Mouse (Mus musculus) lung, adult 18-20 months (tissue): ENCODE results near the gene Tub.

ENCODE experiments used
- DNase-seq, 2 experiments: peaks; one replicate each; pipeline ENCODE4 v3.0.0; 2022; ENCODE audit warnings: mixed read lengths in 2 of 2

The Tub gene

DNA sequence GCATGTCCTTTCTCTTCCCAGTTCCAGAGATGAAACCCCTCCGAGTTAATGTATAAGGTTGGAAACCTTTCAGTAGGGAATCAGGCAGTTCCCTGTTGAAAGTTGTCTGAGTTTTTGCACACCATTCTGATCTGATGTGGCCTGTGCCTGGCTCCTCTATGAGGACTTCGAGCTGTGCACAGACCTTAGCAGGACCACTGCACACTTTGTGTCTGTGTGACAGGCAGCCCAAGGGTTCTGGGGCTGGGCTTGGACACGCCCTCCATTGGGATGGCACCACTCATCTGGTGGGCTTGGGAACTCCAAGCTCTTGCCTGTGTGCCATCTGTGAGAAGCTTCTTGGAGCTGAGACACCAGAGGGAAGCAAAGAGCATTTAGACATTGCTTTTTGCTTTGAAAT, 81.2 kb downstream of the Tub start:
- no peak for DNase-seq

DNA sequence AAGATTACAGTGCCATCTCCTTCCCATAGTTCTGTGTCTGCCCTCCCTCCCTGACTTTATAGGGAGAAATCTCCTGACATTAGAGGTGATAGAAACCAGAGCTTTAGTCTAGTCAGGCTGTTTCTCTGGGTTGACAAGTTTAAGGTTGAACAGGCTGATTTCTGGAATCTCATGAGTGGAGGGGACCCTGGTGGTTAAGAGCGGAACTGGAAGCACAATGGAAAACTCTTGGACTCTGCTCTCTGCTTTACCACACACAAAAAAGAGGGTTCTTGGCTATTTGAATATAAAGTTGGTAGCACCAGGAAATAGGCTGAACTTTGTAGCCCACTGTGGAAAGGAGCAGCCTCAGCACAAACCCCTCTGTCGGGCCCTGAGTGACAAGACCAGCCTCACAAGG, 81.9 kb downstream of the Tub start:
- no peak for DNase-seq

DNA sequence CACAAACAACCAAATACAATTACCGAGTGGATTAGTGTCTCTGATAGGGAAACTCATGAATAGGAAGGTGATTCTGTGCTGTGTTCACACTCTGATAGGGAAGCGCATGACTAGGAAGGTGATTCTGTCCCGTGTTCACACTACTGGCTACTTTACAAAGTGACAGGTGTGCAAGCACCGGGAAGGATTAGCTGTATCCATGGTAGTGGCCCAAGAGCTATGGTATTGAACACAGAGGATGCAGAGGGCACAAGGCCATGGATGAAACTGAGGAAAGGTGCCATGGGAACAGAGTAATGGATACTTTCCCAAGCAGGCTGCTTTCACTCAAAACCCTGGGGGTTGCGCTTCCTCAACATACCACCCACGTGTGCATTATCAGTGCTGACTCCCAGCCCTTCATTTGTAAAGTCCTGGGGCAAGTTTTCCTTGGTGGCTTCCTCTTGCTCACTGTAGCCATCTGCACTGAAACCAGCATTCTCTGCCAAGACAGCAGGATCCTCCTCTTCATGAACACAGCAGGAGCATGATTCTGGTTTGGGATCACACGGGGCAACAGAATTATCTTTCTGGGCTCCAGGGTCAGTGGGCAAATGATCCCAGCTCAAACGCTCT, 88.1 kb downstream of the Tub start:
- no peak for DNase-seq

DNA sequence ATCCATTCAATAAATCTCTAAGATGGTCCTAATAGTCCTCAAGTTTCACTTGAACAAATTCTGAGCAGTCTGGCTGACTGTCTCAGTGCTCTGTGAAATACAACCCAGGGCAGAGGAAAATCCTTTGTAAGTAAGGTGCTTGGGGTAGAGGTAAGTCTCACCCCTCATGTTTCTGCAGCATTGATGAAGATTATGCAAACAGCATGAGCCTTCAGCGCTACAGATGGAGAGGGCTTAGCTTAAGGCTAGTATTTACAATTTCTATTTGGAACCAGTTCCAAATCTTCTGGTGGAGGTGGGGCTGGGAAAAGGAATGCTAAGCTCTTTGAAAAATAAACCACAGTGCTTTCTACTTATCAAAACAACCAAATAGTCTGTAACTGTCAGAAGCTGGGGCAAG, 88.8 kb downstream of the Tub start:
- DNase-seq: no peak

DNA sequence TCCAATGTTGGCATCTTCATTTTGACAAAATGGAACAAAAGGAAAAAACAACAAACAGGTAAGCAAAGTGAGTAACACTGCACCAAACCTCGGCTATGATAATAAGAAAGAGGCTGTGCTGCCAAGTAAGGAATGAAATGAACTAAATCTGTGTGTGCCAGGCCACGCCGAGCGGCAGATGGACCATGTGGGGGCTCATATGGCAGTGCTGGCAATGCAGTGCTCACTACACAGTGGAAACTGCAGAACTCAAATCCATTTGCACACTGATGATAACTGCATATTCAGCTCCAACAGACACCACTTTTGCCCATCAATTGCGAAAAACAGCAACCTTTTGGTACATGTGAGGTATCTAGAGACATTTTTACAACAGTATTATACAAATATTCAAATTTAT, 89.3 kb downstream of the Tub start:
- DNase-seq: no peak

DNA sequence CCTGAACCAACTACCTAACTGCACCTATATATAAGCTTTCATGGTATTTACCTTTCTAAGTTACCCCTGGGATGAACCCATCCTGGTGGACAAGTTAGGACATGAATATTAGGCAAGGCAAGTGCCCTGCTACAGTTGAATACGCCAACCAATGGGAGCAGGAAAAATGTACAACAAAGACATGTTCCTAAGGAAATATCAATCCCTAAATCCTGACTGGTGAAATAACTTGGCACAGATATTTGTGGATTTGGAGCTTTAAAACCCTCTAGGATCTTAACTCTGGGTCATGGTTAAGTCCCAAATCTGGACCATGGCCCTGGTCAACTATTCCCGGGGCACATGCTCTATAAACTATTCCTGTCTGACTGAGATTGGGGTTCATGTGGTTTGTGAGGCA, 95.7 kb downstream of the Tub start:
- no peak for DNase-seq

DNA sequence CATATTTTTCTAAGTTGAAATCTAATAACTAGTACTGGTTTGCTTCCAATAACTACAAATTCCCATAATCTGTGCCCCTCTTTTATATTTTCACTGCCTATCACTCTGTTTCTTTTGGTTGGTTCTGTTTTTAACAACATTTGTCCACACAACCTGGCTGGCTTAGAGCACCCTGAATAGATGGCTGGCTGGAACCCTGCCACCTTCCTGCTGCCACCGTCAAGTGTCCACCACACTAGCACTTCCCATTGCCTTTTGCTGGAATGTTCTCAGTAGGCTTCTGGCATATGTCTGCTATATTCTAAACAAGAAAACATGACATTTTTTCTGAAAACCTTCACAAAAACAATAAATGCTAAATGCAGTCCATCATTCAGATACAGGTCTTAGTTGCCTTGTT, 100.7 kb downstream of the Tub start:
- DNase-seq: no peak

DNA sequence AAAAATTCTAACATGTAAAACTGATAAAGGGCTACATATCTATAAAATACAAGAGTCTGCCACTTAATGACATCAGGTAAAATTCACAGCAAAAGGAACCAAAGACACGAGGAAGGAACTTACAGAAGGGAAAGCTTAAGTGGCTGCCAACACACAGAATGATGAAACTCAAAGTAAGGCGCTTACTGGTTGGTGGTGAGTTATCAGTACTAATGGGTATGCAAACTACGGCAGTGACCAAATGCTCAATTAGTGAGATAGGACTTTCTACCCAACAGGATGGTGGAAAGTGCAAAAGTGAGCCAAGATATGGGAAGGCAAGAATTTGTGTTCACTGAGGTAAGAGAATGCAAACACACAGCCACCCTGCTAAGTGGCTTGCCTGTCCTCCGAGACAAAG, 109.4 kb downstream of the Tub start:
- DNase-seq: no peak

DNA sequence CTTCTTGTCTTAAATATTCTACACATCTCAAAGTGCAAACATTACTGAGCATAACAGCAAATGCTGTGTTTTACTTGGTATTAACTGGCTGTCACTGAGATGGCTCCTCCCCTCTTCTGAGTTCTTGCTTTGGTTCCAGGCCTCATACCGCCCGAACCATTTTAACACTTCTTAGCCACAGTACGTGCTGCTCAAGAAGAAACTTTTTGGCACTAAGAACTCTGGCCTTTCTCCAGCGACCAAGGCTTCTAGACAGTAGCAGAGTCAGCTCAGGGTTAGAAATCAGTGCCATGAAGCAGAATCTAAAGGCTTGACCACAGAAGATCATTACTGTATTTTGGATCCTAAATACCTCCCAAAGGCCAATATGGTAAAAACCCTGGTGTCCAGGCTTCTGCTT, 119.5 kb downstream of the Tub start:
- no peak for DNase-seq

DNA sequence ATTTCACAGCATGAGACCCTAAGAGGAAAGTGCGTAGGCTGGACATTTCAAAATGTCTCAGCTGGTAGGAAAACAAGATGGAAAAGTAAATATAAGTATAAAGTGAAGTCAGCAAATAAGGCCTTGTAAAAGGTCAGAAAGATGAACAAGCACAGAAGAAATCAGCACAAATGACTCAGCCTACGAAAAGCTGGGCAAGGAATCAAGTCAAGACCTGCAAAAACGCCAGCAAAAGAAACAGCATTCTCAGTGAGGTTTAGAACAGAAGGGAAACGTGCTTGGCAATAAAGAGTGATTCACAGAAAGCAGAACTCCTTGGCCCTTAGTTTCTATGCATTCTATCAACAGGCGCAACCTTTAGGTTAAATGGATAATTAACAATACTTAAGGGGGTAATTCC, 122.2 kb downstream of the Tub start:
- DNase-seq: no peak

DNA sequence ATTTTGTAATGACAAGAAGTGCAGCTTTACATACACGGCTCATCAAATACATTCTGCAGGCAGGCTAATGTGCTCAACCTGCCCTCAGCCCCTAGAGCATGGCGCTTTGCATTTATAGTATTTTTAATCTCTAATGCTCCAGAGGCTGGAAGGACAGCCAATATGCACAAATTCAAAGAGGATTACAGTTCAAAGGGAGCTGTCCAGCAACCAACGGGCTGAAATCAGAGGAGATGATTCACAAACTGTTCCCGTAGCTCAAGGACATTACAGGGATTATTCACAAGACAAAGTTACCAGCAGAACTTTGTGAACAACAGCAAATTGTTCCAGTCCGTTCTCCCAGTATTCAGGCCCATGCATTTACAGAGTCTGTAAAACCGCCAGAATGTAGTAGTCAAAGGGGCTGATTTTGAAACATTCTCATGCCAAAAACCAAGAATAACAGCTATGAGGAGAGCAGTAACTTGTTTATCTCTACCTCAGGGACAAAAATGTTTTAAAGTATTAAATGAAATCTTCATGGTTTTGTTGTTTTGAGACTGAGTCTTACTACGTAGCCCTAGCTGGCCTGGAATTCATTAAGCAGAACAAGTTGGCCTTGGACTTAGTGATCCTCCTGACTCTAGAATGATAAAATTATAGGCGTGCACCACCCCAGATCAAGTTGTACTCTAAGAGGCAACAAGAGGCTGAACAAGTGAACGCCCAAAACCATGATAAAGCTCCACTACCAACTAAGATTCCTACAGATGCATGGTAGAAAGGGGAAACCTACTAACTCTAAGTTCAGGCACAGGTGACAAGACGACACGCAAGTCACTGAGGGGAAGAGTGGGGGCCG, 132.4 kb downstream of the Tub start:
- DNase-seq: no peak

DNA sequence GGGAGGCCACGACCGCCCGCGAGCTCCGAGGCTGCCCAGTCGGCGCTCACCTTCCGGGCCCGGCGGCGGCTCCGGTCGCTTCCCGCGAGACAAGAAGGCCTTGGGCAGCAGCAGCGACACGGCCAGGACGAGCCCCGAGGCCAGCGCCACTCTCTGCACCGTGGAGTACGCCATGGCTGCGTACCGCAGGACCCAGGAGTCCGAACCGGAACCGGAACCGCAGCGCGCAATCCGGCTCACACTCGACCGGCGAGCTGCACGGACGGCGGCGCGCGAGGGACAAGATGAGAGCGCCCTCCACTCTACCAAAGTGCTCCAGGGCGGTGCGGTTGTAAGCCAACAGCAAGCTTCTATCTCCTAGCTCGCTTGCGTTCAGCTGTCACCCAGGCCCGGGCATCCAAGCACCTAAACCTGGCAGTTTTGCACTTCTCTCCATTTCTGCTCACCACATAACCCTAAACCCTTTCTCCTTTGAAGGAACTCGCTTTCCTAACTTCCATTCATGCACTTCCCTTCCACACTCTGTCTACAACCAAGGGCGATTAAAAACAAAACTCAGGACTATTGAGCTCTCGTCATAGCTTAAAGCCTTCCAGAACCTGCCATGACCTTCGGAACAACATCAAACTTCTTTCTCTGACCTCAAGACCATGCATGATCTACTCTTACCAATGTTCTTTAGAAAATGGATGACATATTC, 133.1 kb downstream of the Tub start, which contains the start of gene Ric3:
Gene Ric3, minus strand, starts transcription at position 219 of the 700 bp plus-strand sequence.
- peak; percentile 49 to 57 for DNase-seq

DNA sequence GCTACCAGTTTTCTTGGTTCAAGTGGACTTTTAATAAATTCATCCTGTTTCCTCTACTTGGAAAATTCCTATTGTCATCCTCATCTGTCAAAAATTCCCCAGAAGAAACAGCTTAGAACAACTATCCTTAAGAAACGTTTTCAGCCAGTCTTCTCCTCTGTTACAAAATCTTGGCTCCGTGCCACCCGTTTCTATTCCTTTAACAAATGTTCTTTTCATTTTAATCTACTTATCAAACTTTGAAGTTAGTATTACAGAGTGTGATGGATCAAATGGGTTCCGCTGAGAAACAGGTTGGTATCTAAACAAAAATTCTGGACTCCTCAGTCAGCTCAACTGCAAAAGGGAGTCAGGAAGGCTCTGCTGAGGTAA, 133.7 kb downstream of the Tub start:
- DNase-seq: no peak
